Mouse (Mus musculus): Measurements from ENCODE around the gene Maml1. TPM values are rescaled to one million over a fixed set of nuclear protein-coding genes. Genes with fewer than 3 reads are reported as not detected.

Maml1 gene
- polyA plus RNA-seq, 1 experiment from 2014 or later = 4.6 TPM

- Histone ChIP-seq H3K4me2 (replicated peaks) (peak overlapping the region; percentile 89), H3K4me3 (replicated peaks; ENCODE audit: low read length) (peak overlapping the region; percentile 92), H3K27me3 (ENCODE audit: control insufficient read depth, insufficient read depth, low read length) (no peaks in the 10 kb centered on the region), H3K27ac (peak overlapping the region; percentile 99), H3K4me1 (replicated peaks; ENCODE audit: control insufficient read depth, insufficient read depth, low read length) (peaks cover 27% of the 10 kb centered on the region), H3K36me3 (replicated peaks; ENCODE audit: control insufficient read depth, insufficient read depth) (peaks cover 30% of the 10 kb centered on the region), H3K9me3 (ENCODE audit: control insufficient read depth, low read length) (no peaks in the 10 kb centered on the region), H3K9ac (peak overlapping the region; percentile 97)
- 18% methylated on average over 20 of the region's 20 CpGs for WGBS
- no peak for ATAC-seq (ENCODE audit: low FRiP score)
- no peak for DNase-seq (ENCODE audit: low spot score)
Measured at GRCm38 (mm10) chr11:50290486-50291225, 1.5 kb downstream of the Maml1 start.

GRCm38 (mm10) chr11:50286428-50286827 is 5.7 kb downstream of the Maml1 start:
- no peaks in the 10 kb centered on the region for H3K27me3 ChIP-seq (ENCODE audit: control insufficient read depth, insufficient read depth, low read length)
- no peak overlapping the region for H3K9ac ChIP-seq
- no peak for ATAC-seq (ENCODE audit: low FRiP score)
- H3K4me1 ChIP-seq (replicated peaks; ENCODE audit: control insufficient read depth, insufficient read depth, low read length) = peaks cover 22% of the 10 kb centered on the region
- no peak overlapping the region for H3K4me2 ChIP-seq (replicated peaks)
- 85% methylated on average over 1 of the region's 1 CpGs for WGBS
- H3K27ac ChIP-seq = no peak overlapping the region
- no peak overlapping the region for H3K4me3 ChIP-seq (replicated peaks; ENCODE audit: low read length)
- peaks cover 22% of the 10 kb centered on the region for H3K36me3 ChIP-seq (replicated peaks; ENCODE audit: control insufficient read depth, insufficient read depth)
- no peaks in the 10 kb centered on the region for H3K9me3 ChIP-seq (ENCODE audit: control insufficient read depth, low read length)
- no peak for DNase-seq (ENCODE audit: low spot score)

GRCm38 (mm10) chr11:50285696-50286095 is 6.4 kb downstream of the Maml1 start:
- H3K27ac ChIP-seq = no peak overlapping the region
- H3K27me3 ChIP-seq (ENCODE audit: control insufficient read depth, insufficient read depth, low read length) = no peaks in the 10 kb centered on the region
- no peak for DNase-seq (ENCODE audit: low spot score)
- H3K4me2 ChIP-seq (replicated peaks) = no peak overlapping the region
- H3K36me3 ChIP-seq (replicated peaks; ENCODE audit: control insufficient read depth, insufficient read depth) = peaks cover 28% of the 10 kb centered on the region
- ATAC-seq (ENCODE audit: low FRiP score) = no peak
- peaks cover 22% of the 10 kb centered on the region for H3K4me1 ChIP-seq (replicated peaks; ENCODE audit: control insufficient read depth, insufficient read depth, low read length)
- 94% methylated on average over 7 of the region's 7 CpGs for WGBS
- no peak overlapping the region for H3K9ac ChIP-seq
- H3K4me3 ChIP-seq (replicated peaks; ENCODE audit: low read length) = no peak overlapping the region
- no peaks in the 10 kb centered on the region for H3K9me3 ChIP-seq (ENCODE audit: control insufficient read depth, low read length)

DNA sequence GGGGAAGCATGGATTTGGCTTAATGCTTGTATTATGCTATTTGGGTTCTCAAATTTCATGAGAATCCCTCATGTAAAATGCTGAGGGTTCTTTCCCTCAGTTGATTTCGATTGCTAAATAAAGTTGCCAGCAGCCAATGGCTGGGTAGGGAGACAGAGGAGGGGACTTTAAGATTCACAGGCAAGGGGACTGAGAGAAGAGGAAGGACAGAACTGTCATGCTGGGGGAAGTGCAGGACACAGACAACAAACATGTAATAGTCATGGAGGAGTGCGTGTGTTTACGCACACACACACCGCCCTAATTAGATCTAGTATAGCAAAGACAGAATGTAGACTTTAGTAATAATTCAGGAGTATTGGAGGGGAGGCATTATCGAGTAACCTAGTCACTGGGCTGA is 6.8 kb downstream of the Maml1 start:
- Histone ChIP-seq H3K4me3 (replicated peaks; ENCODE audit: low read length) (no peak overlapping the region), H3K27me3 (ENCODE audit: control insufficient read depth, insufficient read depth, low read length) (no peaks in the 10 kb centered on the region), H3K36me3 (replicated peaks; ENCODE audit: control insufficient read depth, insufficient read depth) (peaks cover 29% of the 10 kb centered on the region), H3K27ac (no peak overlapping the region), H3K9me3 (ENCODE audit: control insufficient read depth, low read length) (no peaks in the 10 kb centered on the region), H3K9ac (no peak overlapping the region), H3K4me1 (replicated peaks; ENCODE audit: control insufficient read depth, insufficient read depth, low read length) (peaks cover 18% of the 10 kb centered on the region), H3K4me2 (replicated peaks) (no peak overlapping the region)
- ATAC-seq (ENCODE audit: low FRiP score) (no peak), DNase-seq (ENCODE audit: low spot score) (no peak)
- WGBS = 91% methylated on average over 5 of the region's 5 CpGs

- no peak for DNase-seq (ENCODE audit: low spot score)
- H3K27me3 ChIP-seq (ENCODE audit: control insufficient read depth, insufficient read depth, low read length) = no peaks in the 10 kb centered on the region
- H3K4me1 ChIP-seq (replicated peaks; ENCODE audit: control insufficient read depth, insufficient read depth, low read length) = no peaks in the 10 kb centered on the region
- WGBS = 69% methylated on average over 1 of the region's 1 CpGs
- no peak for ATAC-seq (ENCODE audit: low FRiP score)
- H3K9me3 ChIP-seq (ENCODE audit: control insufficient read depth, low read length) = no peaks in the 10 kb centered on the region
- H3K4me3 ChIP-seq (replicated peaks; ENCODE audit: low read length) = no peak overlapping the region
- H3K36me3 ChIP-seq (replicated peaks; ENCODE audit: control insufficient read depth, insufficient read depth) = peaks cover 17% of the 10 kb centered on the region; the same call in 1 of the 2 replicates
- H3K9ac ChIP-seq = no peak overlapping the region
- H3K27ac ChIP-seq = no peak overlapping the region
- H3K4me2 ChIP-seq (replicated peaks) = no peak overlapping the region
Measured at GRCm38 (mm10) chr11:50280053-50280452, 12.1 kb downstream of the Maml1 start.

DNA sequence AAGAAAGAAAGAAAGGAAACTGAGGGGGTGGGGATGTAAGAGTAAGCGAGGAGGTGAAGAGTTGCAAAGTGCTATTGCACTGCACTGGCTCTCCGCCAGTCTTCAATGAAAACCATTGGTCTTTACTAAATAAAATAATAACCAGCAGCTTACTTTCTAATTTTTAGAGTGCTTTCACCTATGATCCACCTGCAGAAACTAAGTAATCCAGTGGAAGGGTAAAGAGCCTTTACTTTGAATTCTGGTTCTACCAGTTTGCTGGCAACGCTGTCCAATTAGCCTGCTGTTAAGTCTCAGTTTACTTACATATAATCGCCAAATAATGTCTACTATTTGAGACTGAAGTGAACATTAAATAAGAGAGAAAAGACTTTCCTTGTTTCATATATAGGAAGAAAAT is 13.1 kb downstream of the Maml1 start:
- H3K4me2 ChIP-seq (replicated peaks) = no peak overlapping the region
- no peak overlapping the region for H3K9ac ChIP-seq
- H3K27me3 ChIP-seq (ENCODE audit: control insufficient read depth, insufficient read depth, low read length) = no peaks in the 10 kb centered on the region
- no peak for DNase-seq (ENCODE audit: low spot score)
- no peaks in the 10 kb centered on the region for H3K9me3 ChIP-seq (ENCODE audit: control insufficient read depth, low read length)
- H3K36me3 ChIP-seq (replicated peaks; ENCODE audit: control insufficient read depth, insufficient read depth) = peaks cover 17% of the 10 kb centered on the region; the same call in 1 of the 2 replicates
- WGBS = 97% methylated on average over 4 of the region's 4 CpGs
- no peaks in the 10 kb centered on the region for H3K4me1 ChIP-seq (replicated peaks; ENCODE audit: control insufficient read depth, insufficient read depth, low read length)
- no peak overlapping the region for H3K27ac ChIP-seq
- H3K4me3 ChIP-seq (replicated peaks; ENCODE audit: low read length) = no peak overlapping the region
- no peak for ATAC-seq (ENCODE audit: low FRiP score)

- Histone ChIP-seq H3K9ac (no peak overlapping the region), H3K27ac (no peak overlapping the region), H3K4me1 (replicated peaks; ENCODE audit: control insufficient read depth, insufficient read depth, low read length) (no peaks in the 10 kb centered on the region), H3K9me3 (ENCODE audit: control insufficient read depth, low read length) (no peaks in the 10 kb centered on the region), H3K36me3 (replicated peaks; ENCODE audit: control insufficient read depth, insufficient read depth) (0 out of 2 replicates have a peak, but pooled peaks cover 12% of the 10 kb centered on the region), H3K4me3 (replicated peaks; ENCODE audit: low read length) (no peak overlapping the region), H3K27me3 (ENCODE audit: control insufficient read depth, insufficient read depth, low read length) (no peaks in the 10 kb centered on the region), H3K4me2 (replicated peaks) (no peak overlapping the region)
- ATAC-seq (ENCODE audit: low FRiP score) (no peak), DNase-seq (ENCODE audit: low spot score) (no peak)
- 92% methylated on average over 6 of the region's 6 CpGs for WGBS
Measured at GRCm38 (mm10) chr11:50277706-50278105, 14.4 kb downstream of the Maml1 start.

DNA sequence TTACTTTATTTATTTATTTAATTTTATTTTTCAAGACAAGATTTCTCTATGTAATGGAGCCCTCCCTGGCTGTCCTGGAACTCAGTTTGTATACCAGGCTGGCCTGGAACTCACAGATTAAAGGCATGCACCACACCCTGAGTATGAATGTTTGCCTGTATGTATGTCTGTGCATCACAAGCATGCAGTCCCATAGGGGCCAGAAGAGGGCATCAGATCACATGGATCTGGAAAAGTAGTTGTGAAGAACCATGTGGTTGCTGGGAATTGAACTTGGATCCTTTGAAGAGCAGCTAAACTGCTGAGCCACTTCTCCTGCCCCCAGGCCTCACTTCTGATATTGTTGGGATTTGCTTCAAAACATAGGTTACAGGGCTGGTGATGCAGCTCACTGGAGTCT is 15.1 kb downstream of the Maml1 start:
- Histone ChIP-seq H3K27ac (no peak overlapping the region), H3K4me2 (replicated peaks) (no peak overlapping the region), H3K4me3 (replicated peaks; ENCODE audit: low read length) (no peak overlapping the region), H3K9me3 (ENCODE audit: control insufficient read depth, low read length) (no peaks in the 10 kb centered on the region), H3K27me3 (ENCODE audit: control insufficient read depth, insufficient read depth, low read length) (no peaks in the 10 kb centered on the region), H3K9ac (no peak overlapping the region), H3K4me1 (replicated peaks; ENCODE audit: control insufficient read depth, insufficient read depth, low read length) (no peaks in the 10 kb centered on the region), H3K36me3 (replicated peaks; ENCODE audit: control insufficient read depth, insufficient read depth) (0 out of 2 replicates have a peak, but pooled peaks cover 12% of the 10 kb centered on the region)
- DNase-seq (ENCODE audit: low spot score) (no peak), ATAC-seq (ENCODE audit: low FRiP score) (no peak)

DNA sequence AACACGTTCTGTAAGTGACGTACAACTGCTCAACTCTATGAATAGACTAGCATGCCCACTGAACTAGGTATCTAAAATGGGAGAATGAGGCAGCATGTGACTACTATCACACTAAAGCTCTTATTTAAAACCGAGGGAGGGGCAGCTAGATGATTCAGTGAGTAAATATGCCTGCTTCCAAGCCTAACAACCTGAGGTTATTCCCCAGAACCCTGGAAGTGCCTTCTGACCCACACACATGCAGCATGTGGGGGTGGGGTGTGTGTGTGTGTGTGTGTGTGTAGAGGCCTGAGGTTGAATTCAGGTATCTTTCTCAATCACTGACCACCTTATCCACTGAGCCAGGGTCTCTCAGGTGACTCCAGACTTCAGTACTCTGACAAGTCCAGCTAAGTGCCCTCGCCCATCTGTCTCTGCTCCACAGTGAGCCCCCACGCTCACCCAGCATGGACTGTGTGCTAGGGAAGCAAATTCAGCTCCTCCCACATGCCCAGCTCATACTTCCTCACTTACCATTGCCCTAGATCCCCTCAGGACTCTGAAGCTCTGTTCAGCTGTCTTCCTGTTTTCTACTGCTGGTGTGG is 16.5 kb downstream of the Maml1 start:
- no peak overlapping the region for H3K4me3 ChIP-seq (replicated peaks; ENCODE audit: low read length)
- no peaks in the 10 kb centered on the region for H3K4me1 ChIP-seq (replicated peaks; ENCODE audit: control insufficient read depth, insufficient read depth, low read length)
- no peak overlapping the region for H3K27ac ChIP-seq
- no peak for ATAC-seq (ENCODE audit: low FRiP score)
- no peaks in the 10 kb centered on the region for H3K27me3 ChIP-seq (ENCODE audit: control insufficient read depth, insufficient read depth, low read length)
- DNase-seq (ENCODE audit: low spot score) = no peak
- no peak overlapping the region for H3K9ac ChIP-seq
- no peaks in the 10 kb centered on the region for H3K9me3 ChIP-seq (ENCODE audit: control insufficient read depth, low read length)
- no peak overlapping the region for H3K4me2 ChIP-seq (replicated peaks)
- 93% methylated on average over 5 of the region's 5 CpGs for WGBS
- 0 out of 2 replicates have a peak, but pooled peaks cover 6% of the 10 kb centered on the region for H3K36me3 ChIP-seq (replicated peaks; ENCODE audit: control insufficient read depth, insufficient read depth)
